Mouse (Mus musculus): ENCODE results near the gene Ttc29.

The Ttc29 gene

DNA sequence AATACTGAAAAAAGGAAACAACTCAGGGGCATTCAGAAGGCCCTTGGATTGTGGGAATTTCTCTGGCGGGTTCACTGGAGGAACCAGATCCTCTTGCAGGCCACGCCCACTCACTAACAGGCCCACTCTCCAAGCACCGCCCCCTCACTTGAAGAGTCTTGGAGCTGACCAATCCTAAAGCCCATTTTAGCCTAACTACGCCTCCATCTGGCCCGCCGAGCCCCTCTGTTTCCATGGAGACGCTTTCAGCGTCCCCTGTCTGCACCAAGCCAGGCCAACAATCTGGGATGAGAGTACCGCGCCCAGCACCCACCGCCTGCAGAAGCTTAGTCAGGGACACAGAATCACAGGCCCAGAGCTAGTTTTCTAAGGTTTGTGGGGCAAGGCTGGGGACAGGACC, at the start of gene Ttc29:
TSS of gene Ttc29 (plus strand) at position 224 of the 400 bp plus-strand sequence.
- peak; percentile 99 for DNase-seq (ENCODE audit: low read depth, low spot score)

DNA sequence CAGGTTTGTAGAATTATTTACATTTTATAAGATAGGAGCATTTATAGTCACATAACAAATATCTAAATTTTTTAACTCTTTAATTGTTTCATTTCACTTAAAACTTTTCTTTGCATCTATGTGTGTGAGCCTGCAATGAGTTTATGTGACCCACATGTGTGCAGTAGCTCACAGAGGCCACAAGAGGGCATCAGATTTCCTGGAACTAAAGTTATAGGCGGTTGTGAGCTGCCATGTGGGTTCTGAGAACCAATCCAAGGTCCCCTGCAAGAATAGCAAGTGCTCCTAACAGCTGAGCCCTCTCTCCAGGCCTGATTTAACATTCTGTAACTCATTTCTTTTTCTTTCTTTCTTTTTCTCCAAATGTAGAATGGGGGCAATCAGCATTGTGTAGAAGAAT, 41.7 kb upstream of the Ttc29 start:
- DNase-seq (ENCODE audit: low read depth, low spot score): peak; percentile 42

DNA sequence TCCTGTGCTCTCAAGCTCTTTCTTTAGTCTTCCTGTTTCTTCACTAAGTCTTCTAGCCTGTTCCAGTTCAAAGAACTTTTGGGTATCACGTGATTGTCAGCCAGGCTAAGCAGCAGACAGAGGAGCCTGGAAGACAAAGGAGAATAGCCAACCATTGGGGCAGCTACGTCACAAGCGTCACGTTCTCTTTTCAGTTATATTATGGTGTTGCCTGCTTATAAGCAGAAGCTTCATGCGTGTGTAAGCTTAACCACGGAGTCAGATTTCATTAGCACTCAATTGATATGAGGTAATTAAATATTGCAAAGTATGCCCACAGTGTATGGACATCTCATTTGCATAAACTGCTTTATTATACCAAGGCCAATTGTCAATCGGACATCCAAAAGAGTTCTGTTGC, 30.4 kb upstream of the Ttc29 start:
- DNase-seq (ENCODE audit: low read depth, low spot score): no peak

DNA sequence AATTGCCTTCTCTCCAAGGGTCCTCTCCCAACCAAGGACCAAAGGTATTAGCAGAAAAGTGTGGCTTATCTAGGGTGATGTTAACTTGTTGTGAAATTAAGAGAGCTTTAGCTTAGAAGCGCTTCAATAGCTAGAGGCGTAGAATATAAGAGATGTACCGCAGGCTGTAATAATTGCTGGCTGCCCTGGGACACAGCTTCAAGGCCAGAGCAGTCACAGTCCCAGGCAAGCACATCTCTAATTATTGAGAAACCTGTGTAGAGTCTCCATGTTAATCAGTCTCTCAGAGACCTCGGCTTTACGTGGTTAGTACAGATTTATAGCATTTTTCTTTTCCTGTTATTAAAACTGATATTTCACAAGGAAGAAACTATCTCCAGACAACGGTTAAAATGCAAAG, 29.7 kb upstream of the Ttc29 start:
- DNase-seq (ENCODE audit: low read depth, low spot score): no peak

GRCm38 (mm10) chr8:78187087-78187486, 26.0 kb upstream of the Ttc29 start:
- DNase-seq (ENCODE audit: low read depth, low spot score): no peak

GRCm38 (mm10) chr8:78204229-78204628, 8.9 kb upstream of the Ttc29 start:
- DNase-seq (ENCODE audit: low read depth, low spot score): peak; percentile 87

DNA sequence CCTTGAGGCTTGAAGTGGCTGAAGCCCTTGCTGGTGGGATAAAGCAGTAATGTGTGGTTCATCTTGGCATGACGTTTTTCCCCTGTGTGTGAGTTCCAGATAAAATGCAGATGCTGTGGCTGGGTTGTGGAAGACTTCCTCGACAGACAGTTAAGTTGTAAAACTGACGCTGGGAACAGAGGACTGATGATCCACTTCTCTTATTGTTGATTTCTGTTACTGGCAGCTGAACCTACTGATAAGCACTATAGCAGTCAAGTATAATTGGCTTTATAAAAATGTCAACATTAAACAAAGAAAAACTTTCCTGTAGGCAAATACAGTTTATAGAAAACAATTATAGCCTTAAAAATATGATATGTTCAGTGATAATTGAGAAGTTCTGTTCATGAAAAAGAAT, 2.7 kb upstream of the Ttc29 start:
- DNase-seq (ENCODE audit: low read depth, low spot score): no peak

- DNase-seq (ENCODE audit: low read depth, low spot score): no peak
Observed at GRCm38 (mm10) chr8:78214645-78215044, 1.5 kb downstream of the Ttc29 start.

GRCm38 (mm10) chr8:78226087-78226486, 13.0 kb downstream of the Ttc29 start:
- DNase-seq (ENCODE audit: low read depth, low spot score): peak; percentile 63

- no peak for DNase-seq (ENCODE audit: low read depth, low spot score)
Observed at GRCm38 (mm10) chr8:78230721-78231120, 17.6 kb downstream of the Ttc29 start.

- no peak for DNase-seq (ENCODE audit: low read depth, low spot score)
Observed at GRCm38 (mm10) chr8:78232870-78233707, 20.0 kb downstream of the Ttc29 start.

DNA sequence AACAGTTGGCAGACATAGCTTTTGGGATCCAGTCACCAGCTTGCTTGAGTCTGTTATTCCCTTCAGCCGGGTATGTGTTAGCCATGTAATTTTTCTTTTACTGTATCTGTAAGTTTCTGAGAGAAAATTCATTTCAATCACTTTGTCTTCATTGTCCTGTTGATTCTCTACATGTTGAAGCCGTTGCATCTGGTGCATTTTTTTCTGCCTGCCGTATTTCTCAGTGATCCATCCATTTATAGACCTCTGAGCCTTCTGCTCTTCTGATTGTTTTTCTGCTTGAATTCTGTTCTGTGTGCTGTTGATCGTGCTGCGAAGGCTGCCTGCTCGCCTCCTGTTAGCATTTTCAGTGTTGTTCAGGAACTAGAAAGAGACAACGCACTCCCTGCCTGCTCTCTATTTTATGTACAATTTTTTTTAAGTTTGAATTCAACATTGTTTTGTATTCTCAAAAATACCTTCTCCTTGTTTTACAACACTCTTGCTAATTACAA, 20.7 kb downstream of the Ttc29 start:
- DNase-seq (ENCODE audit: low read depth, low spot score): no peak

GRCm38 (mm10) chr8:78237972-78238675, 25.0 kb downstream of the Ttc29 start:
- DNase-seq (ENCODE audit: low read depth, low spot score): peak; percentile 22

- no peak for DNase-seq (ENCODE audit: low read depth, low spot score)
Observed at GRCm38 (mm10) chr8:78251115-78251514, 38.0 kb downstream of the Ttc29 start.

DNA sequence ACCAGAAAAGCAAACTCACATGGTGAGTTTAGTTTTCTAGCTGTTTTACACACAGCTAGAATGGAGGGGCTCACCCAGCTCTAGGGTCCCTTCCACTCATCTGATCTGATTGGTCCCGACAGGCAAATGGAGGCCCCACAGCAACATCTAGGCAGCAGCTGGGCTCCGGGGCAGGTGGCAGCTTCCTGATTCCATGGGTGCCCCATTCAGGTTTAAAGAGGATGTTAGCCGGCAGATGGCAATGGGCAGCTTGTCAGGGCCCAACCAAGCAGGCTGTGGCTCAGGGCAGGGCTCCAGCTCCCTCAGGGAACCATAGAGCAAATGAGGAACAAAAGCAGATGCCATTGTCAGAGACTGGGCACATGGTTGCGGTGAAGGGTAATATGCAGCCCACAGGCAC, 41.3 kb downstream of the Ttc29 start:
- DNase-seq (ENCODE audit: low read depth, low spot score): no peak

DNA sequence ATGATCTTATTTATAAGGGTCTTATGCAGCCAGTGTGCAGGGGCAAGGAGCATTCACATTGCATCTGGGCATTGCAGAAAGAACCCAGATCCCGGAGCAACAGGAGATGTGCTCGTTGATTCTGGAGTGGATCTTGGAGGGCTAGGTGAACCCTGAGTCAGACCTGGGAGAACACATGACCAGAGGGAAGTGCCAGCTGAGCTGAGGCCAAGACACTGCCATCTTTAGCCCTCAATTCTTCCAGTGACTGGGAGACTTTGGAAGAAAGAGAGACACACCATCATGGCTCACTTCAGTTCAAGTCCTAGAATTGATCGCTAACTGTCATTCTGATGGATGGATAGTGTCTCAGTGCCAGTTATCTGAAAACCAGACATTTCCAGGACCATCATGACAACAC, 41.9 kb downstream of the Ttc29 start:
- DNase-seq (ENCODE audit: low read depth, low spot score): no peak

DNA sequence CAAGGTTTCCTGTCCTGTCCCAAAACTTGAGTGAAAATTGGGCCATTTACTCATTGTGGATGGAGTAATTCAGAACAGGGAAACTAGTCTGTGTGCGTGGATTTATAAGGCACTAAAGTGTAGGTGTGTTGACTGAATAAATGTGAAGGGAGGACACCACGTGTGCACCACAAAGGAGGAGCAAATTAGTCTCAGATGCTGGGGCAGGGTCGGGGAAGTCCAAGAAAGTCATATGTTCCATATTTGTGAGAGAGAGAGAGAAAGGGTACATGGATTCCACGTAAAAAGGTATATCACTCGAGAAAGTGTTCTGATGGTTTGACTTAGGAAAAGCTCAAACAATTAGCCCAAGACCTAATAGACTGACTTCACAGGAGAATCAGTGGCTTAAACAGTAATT, 52.4 kb downstream of the Ttc29 start:
- no peak for DNase-seq (ENCODE audit: low read depth, low spot score)

- no peak for DNase-seq (ENCODE audit: low read depth, low spot score)
Observed at GRCm38 (mm10) chr8:78266231-78266630, 53.1 kb downstream of the Ttc29 start.

DNA sequence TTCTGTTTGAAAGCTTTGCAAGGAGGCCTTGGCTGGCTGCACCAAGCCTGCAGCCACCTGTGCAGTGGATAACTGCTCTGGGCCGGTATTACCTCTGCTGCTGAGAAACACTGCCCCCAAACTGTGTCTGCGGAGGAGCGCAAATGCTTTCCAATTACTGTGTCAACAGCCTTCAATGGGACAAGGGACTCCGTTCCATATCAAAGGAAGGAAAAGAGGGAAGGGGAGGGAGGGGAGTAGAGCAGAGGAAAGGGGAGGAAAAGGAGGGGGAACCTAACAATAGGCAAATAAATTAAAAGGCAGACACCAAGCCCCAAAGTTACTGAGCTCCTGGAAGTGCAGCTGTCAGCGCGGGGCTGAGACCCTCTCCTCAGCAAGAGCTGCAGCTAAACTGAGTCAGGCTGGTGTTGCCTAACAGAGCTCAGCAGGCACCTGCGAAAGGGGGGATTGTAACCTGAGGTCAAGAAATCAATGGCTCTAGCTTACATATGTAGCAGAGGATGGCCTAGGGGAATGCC, 54.9 kb downstream of the Ttc29 start:
- DNase-seq (ENCODE audit: low read depth, low spot score): peak; percentile 87

- DNase-seq (ENCODE audit: low read depth, low spot score): no peak
Observed at GRCm38 (mm10) chr8:78269281-78269680, 56.2 kb downstream of the Ttc29 start.

DNA sequence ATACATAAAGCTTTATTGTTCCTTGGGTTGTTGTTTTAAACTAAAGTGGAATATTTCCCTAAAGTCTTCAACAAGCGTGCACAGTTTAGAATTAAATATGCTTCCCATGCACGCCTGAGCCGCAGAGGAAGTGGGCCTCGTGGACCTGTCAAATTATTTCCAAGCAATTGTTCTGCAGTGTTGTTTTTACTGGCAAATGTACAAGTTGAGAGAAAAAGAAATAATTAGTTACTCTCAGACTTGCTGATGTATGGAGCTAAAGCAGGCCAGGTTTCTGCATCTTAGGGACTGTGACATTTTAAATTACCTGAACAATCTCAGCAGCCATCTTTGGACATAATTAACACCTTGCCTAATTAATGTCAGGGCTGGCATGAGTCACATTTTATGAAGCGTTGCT, 58.3 kb downstream of the Ttc29 start:
- no peak for DNase-seq (ENCODE audit: low read depth, low spot score)

DNA sequence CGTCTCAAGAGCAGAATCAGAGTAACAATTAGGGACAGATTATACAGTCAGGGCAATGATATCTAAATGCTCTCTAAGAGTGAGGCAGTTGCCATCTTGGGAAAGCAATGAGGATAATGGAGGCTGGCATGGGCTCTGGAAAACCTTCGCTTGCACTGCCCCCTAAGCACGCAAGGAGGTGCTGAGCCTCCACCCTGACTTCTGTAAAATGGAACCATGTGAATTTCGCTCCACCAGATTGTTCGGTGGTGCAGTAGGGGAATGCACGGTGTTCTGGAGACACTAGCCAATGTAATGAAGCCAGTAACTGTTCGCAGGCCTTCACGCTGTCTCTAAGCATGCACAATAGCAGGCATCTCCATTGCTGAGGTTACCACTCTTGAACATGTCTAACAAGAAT, 63.0 kb downstream of the Ttc29 start:
- peak; percentile 72 for DNase-seq (ENCODE audit: low read depth, low spot score)

GRCm38 (mm10) chr8:78277411-78277810, 64.3 kb downstream of the Ttc29 start:
- DNase-seq (ENCODE audit: low read depth, low spot score): no peak
